Mouse (Mus musculus) embryonic stem cell, embryonic (primary cell): ENCODE measurements around the gene Ahcyl2.
"Not testable (repeated sequence)": the region's sequence is repeated elsewhere in the genome, so short reads cannot be mapped to it uniquely, and the experiment has no call there.

Experiments used
- CTCF ChIA-PET, 4 experiments: fragments of 300-600 bp in 2 of 4; fragments of 350-600 bp in 2 of 4; sonication (Branson Sonifier 250); formaldehyde crosslinking; loops; one replicate each; lab custom pipeline; 2022; ENCODE audit warnings: inconsistent platforms in 2 of 4; lab: Charles Lee
- POLR2A ChIA-PET, 4 experiments: fragments of 300-600 bp in 2 of 4; fragments of 350-600 bp in 2 of 4; sonication (Branson Sonifier 250); formaldehyde crosslinking; loops; one replicate each; lab custom pipeline; 2022; ENCODE audit warnings: antibody characterized with exemption in 4 of 4, inconsistent platforms in 1 of 4; lab: Charles Lee

The Ahcyl2 gene

DNA sequence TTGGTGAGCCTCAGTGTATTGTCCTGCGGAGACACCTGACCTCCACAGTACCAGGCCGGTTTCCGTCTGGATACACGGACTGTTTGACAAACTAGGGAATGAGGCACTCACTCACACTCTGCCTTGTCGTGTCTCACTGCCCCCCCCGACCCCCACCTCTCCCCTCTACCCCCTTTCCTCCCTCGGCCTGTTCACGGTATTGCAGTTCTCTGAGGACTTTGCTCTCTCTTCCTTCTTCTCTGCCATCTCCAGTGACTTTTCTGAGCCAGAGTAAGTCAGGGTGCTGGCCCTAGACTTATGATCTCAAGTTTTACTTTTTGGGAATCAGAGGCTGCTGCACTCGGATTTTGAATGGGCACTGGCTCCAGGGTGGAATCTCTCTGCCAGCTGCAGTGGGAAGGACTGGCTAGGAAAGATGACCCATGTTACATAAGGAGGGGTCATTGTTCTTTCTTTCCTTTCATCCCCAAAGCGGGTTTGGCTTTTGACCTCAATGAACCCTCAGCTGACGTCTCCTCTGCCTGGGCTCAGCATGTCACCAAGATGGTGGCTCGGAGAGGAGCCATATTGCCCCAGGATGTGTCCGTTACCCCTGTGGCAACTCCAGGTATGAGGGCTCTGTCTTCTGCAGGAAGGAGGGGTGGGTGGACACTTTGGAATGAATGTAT, 8.7 kb upstream of the Ahcyl2 start:
- ChIA-PET CTCF (interaction anchor here (0.5 to 1.8 kb wide), 35 partner anchors 7 to 616 kb away, joined by 3 to 13 read pairs (median 4); partner anchors contain the start of genes Smo (in 2 of the 4) and Ahcyl2 (in 1 of the 4)), POLR2A (interaction anchor here (0.6 to 2.6 kb wide), 26 partner anchors 8 to 538 kb away, joined by 3 to 12 read pairs (median 3); partner anchors contain the start of genes Smo (in 3 of the 4) and Ahcyl2 (in 2 of the 4))

DNA sequence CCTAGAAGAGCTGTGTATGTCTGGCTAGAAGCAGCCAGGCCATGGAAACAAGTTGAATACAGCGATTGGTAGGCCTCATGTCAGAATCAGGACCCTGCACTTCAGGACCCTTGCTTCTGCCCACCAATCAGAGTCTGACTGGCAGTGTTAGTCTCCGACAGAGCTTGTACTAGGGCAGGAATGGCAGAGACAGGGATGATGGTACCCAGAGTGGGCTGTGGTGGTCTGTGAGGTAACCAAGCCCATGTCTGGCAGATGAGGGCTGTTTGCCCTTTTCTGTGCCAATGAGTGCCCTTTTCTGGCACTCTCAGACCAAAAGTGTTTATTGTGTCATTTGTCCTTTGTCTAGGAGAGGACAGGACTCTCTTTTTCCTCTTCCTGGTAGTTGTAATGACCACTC, 7.4 kb upstream of the Ahcyl2 start:
- CTCF ChIA-PET, result interaction anchor here in 2 of 4 experiments (0.6 kb wide), 2 partner anchors 49 to 170 kb away, joined by 3 to 6 read pairs; no protein-coding TSS in a partner anchor
- POLR2A ChIA-PET, result not testable (repeated sequence)

DNA sequence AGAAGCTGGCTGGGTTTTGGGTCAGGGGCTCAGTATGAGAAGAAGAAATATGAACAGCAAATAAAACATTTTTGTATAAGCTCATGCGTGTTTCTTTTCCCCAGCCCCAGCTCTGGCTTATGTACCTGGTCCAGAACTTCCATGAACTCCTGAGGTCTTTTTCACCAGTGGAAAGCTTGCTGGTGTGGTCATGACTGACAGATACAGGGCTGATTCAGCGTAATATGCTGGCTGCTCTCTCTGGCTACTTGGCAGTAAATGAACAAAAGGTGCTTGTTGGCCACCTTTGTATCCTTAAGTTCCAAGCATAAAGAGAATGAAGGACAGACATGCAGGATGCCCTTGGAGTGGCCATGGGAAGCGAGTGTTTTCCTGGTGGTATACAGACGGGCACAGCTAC, 6.5 kb upstream of the Ahcyl2 start:
- CTCF ChIA-PET, result no interaction called here
- POLR2A ChIA-PET, result interaction anchor here in 2 of 4 experiments (0.5 to 2.5 kb wide), 4 partner anchors 25 to 44 kb away, joined by 3 to 10 read pairs (median 3); partner anchors contain the start of gene Smo (in 1 of the 2)

DNA sequence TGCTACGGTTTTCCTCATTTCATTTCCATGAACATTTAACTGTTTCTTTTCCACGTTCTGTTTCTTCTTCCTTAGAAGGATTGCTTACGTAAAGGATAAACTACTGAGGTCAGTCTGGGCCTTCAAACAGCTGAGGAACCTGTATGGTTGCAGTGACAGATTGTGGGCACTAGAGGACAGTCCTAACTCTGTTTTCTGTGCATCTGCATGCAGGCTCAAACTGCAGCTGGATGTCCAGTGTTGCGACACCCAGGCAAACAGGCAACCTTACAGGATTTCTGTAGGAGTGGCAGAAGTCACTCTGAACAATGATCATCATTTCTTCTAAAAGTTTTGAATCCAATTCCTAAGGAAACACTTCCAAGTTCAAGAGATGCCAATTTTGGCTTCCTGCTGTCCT, 5.3 kb upstream of the Ahcyl2 start:
- ChIA-PET POLR2A (interaction anchor here in 3 of 4 experiments (0.6 to 2.5 kb wide), 6 partner anchors 9 to 785 kb away, joined by 3 to 10 read pairs (median 3); partner anchors contain the start of gene Smo (in 2 of the 3)), CTCF (interaction anchor here (0.5 to 1.1 kb wide), 8 partner anchors 91 to 448 kb away, joined by 3 to 5 read pairs (median 3); partner anchors contain the start of gene Strip2 (in 1 of the 4))

DNA sequence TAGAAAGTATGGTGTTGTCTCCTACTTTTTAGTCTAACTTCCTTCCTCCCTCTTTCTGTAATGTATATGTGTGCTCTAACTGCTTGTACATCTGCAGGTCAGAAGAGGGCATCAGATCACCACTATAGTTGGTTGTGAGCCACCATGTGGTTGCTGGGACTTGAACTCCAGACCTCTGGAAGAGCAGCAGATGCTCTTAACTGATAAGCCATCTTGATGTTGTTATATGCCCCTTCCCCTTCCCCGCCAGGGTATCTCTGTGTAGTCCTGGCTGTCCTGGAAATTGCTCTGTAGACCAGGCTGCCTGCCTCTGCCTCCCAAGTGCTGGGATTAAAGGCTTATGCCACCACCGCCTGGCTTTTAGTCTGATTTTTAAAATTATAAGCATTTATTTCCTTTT, 937 bp upstream of the Ahcyl2 start:
- CTCF ChIA-PET, result interaction anchor here (0.6 to 1.7 kb wide), 7 partner anchors 9 to 1216 kb away, joined by 3 to 12 read pairs (median 4); no protein-coding TSS in a partner anchor
- POLR2A ChIA-PET, result interaction anchor here (0.6 to 2.0 kb wide), 16 partner anchors 8 to 516 kb away, joined by 3 to 5 read pairs (median 3); no protein-coding TSS in a partner anchor

DNA sequence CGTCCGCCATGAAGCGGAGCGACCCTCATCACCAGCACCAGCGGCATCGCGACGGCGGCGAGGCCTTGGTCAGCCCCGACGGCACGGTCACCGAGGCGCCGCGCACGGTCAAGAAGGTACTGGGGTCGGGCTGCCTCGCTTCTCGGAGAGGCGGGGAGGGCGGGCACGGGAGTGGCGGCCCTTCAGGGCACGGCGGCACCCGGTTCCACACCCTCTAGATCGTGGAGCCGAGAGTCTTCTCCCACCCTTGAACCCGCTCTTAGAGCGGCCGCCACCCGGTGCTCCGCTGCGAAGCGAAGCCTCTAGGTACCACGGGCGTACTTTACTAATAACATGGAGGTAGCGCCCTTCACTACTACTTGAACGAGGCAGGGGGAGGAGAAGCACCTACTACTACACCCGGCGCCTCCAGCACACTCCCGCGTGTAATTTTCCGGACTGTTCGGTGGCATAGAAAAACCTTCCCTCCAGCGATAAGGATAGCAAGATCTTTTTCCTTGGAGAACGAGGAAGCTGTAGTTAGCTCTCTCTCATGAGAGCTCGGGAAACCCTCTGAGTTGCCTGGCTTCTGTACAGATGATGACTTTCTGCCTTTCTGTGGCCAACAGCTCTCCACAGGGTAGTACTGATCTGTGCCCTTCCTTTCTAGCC, 1.1 kb downstream of the Ahcyl2 start:
- ChIA-PET CTCF (interaction anchor here in 3 of 4 experiments (0.5 to 1.2 kb wide), 4 partner anchors 11 to 387 kb away, joined by 4 to 11 read pairs (median 6); no protein-coding TSS in a partner anchor), POLR2A (interaction anchor here in 3 of 4 experiments (0.6 to 2.3 kb wide), 41 partner anchors 8 to 596 kb away, joined by 3 to 13 read pairs (median 3); partner anchors contain the start of genes Smo (in 2 of the 3), Calu (in 1 of the 3), Impdh1 (in 1 of the 3) and Strip2 (in 1 of the 3))

DNA sequence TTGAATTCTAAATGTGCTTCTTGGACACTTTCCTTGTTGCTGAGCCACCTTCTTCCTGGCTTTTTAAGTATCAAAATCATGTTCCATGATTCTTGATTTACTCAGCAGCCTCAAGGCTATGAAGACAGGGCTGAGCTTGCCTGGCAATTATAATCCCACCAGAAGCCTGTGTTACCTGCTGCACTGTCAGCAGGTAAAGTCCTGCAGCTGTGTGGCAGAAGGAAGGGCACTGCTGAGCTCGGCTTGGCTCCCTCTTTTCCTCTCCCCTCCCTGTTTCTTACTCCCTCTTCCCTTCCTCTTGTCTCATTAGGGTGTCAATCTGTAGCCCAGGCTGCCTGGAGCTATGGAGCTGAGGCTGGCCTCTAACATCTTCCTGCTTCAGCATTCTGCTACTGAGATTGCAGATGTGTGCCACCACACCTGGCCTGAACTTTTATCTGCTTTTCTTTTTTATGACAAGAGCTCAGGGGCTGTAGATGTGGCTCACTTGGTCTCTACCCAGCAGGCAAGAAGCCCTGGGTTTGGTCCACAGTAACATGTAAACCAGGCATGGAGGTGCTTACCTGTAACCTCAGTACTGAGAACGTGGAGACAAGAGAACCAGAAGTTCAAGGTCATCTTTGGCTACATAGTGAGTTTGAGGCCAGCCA, 3.0 kb downstream of the Ahcyl2 start:
- ChIA-PET CTCF (interaction anchor here in 3 of 4 experiments (0.6 to 0.9 kb wide), 3 partner anchors 12 to 1212 kb away, joined by 3 read pairs; no protein-coding TSS in a partner anchor), POLR2A (interaction anchor here in 2 of 4 experiments (0.7 to 1.5 kb wide), 11 partner anchors 8 to 146 kb away, joined by 3 to 5 read pairs (median 3); partner anchors contain the start of gene Strip2 (in 1 of the 2))

DNA sequence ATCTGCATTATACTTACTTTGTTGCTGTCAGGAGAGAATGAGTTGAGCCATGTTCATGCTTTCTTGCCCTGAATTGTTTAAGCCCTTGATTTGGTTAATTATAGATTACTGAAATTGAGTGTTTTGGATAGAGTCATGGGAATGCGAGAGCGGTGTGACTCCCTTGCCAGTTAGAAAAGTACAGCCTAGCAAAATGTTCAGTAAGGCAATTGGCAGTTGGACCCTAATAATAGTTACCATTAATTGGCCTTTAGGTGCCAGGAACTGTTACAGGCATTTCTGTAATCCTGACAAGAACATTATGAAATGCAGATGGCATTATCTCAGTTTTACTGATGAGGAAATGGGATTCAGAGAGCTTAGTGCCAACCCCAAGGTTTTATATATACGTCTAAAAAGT, 4.4 kb downstream of the Ahcyl2 start:
- POLR2A ChIA-PET, result interaction anchor here in 2 of 4 experiments (0.6 to 1.1 kb wide), 3 partner anchors 43 to 528 kb away, joined by 3 to 5 read pairs (median 3); no protein-coding TSS in a partner anchor
- CTCF ChIA-PET, result interaction anchor here in 2 of 4 experiments (0.6 to 0.8 kb wide), 4 partner anchors 18 to 255 kb away, joined by 3 to 7 read pairs (median 4); no protein-coding TSS in a partner anchor

DNA sequence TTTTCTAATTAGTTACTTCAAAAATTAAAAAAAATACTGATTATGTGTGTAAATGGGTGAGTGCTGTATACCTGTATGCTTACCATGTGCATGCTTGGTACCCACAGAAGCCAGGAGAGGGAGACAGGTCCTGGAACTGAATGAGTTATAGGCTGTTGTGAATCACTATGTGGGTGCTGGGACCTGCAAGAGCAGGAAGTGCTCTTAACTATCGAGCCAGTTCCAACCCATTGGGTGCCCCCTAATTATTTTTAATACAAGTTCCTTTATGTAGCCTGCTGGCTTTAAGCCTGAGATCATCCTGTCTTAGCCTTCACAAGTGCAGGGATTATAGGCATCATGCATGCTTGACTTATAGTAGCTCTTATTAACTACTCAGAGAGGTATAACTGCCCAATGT, 6.3 kb downstream of the Ahcyl2 start:
- POLR2A ChIA-PET, result interaction anchor here in 1 of 4 experiments (0.6 kb wide), 1 partner anchor 226 kb away, joined by 3 read pairs; no protein-coding TSS in a partner anchor
- CTCF ChIA-PET, result interaction anchor here in 1 of 4 experiments (0.5 kb wide), 1 partner anchor 102 kb away, joined by 3 read pairs; no protein-coding TSS in a partner anchor

DNA sequence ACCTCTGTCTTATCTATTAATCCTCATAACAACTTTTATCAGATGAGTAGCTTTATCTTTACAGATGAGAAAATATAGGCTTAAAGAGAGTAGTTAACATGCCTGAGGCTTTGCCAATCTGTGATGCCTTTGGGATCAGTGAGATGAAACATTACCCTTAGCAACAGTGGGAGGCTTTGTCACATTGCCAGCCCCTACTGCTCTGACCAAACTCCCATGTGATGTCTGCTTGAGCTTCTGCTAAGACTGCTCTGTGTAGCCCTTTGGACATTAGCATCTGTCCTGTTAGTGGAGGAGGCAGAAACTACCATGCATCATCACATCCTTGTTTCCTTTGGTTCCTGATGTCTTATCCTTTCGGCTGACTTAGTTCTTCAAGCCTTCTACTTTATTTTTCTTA, 7.8 kb downstream of the Ahcyl2 start:
- CTCF ChIA-PET, result no interaction called here
- POLR2A ChIA-PET, result interaction anchor here in 3 of 4 experiments (0.5 to 1.2 kb wide), 5 partner anchors 10 to 245 kb away, joined by 3 read pairs; no protein-coding TSS in a partner anchor

DNA sequence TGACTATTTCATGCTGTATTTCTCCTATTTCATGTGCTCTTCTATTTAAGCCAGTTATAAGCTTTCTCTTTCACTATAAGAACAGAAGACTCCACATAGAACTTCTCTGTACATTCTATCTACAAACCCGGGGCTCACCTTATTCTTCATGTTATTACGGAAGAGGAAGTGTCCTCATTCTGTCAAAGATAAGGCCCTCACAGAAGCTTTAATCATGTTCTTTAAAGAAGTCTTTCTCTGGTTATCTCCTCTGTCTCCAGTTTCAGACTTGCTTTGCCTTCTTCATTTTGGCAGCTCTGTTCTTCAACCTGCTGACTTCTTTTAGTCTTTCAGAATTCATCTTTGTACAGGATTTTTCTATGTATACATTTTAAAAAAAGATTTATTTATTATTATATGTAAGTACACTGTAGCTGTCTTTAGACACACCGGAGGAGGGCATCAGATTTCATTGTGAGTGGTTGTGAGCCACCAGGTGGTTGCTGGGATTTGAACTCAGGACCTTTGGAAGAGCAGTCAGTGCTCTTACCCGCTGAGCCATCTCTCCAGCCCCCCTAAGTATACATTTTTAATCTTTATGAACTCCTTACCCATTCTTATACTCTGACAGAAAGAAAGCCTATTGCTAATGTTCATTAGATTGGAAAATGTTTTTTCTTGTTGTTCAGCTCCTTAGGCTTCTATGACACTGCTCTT, 8.9 kb downstream of the Ahcyl2 start:
- ChIA-PET CTCF (interaction anchor here in 2 of 4 experiments (0.6 to 1.5 kb wide), 2 partner anchors 77 to 266 kb away, joined by 3 to 4 read pairs; no protein-coding TSS in a partner anchor), POLR2A (interaction anchor here in 3 of 4 experiments (0.5 to 3.7 kb wide), 8 partner anchors 8 to 584 kb away, joined by 3 to 13 read pairs (median 3); partner anchors contain the start of gene Ahcyl2 (in 3 of the 3))

DNA sequence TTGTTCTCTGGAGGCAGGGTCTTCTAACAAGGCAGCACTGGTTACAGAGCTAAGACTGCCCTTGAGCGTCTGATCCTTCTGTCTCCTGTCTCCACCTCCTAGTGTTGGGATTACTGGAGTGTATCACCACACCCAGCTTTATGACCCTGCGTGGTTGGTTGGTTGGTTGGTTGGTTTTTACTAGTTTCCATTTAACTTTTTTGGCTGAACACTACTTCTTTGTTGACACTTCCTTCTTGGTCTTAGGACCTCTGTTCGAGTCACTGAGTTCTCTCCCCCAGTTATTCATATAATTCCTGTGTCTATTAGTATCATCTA, 9.4 kb downstream of the Ahcyl2 start:
- ChIA-PET POLR2A (interaction anchor here in 2 of 4 experiments (1.2 to 3.7 kb wide), 4 partner anchors 8 to 58 kb away, joined by 3 to 13 read pairs (median 6); partner anchors contain the start of gene Ahcyl2 (in 2 of the 2)), CTCF (interaction anchor here in 2 of 4 experiments (0.6 to 1.5 kb wide), 3 partner anchors 19 to 266 kb away, joined by 3 to 4 read pairs (median 3); no protein-coding TSS in a partner anchor)

DNA sequence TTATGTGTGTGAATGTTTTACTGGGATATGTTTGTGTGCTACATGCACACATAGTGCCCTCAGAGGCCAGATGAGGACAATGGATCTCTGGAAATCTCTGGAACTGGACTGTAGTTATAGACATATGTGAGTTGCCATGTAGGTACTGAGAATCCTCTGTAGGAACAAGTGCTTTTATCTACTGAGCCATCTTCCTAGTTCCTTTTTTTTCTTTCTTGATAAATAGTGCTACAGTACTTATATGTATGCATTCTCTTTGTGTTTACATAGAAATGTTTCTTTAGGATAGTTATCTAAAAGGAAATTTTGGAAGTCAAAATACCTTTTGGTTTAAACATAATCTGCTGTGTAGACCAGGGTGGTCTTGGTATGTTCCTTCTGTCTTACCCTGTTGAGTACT, 12.3 kb downstream of the Ahcyl2 start:
- CTCF ChIA-PET, result no interaction called here
- POLR2A ChIA-PET, result interaction anchor here in 2 of 4 experiments (0.5 to 3.7 kb wide), 4 partner anchors 11 to 240 kb away, joined by 3 to 13 read pairs (median 4); partner anchors contain the start of gene Ahcyl2 (in 2 of the 2)

DNA sequence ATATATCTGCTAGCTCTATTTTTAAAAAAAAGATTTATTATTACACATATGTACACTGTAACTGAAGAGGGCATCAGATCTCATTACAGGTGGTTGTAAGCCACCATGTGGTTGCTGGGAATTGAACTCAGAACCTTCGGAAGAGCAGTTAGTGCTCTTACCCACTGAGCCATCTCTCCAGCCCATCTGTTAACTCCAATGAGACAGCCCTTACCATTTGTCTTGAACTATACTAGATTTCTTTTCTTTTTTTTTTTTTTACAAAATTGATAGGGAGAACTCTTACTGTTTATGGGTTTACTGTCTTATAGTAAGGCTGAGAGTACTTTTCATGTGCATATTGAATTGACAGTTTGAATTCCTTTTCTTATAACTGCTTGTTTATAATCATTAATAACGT, 12.8 kb downstream of the Ahcyl2 start:
- ChIA-PET POLR2A (interaction anchor here in 1 of 4 experiments (0.5 to 1.0 kb wide), 3 partner anchors 12 to 240 kb away, joined by 3 to 4 read pairs (median 3); partner anchors contain the start of gene Ahcyl2), CTCF (no interaction called here)

DNA sequence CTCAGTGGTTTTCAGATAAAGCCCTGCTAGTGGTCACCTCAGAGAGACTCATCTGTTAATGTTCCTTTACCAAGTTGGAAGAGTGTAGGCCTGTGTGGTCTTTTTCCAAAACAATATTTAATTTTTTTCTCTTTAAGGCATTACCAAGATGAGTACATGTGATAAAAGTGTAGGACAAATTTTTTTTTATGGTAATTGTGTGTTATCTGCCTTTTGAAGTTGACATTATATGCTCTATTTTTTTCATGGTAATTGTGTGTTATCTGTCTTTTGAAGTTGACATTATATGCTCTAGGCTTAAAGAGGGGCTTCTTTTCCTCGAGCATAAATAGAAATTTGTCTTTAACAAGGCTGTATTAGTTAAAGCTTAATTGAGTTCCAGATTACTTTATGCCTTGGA, 14.4 kb downstream of the Ahcyl2 start:
- POLR2A ChIA-PET, result no interaction called here
- CTCF ChIA-PET, result interaction anchor here in 1 of 4 experiments (0.6 kb wide), 1 partner anchor 61 kb away, joined by 3 read pairs; no protein-coding TSS in a partner anchor

DNA sequence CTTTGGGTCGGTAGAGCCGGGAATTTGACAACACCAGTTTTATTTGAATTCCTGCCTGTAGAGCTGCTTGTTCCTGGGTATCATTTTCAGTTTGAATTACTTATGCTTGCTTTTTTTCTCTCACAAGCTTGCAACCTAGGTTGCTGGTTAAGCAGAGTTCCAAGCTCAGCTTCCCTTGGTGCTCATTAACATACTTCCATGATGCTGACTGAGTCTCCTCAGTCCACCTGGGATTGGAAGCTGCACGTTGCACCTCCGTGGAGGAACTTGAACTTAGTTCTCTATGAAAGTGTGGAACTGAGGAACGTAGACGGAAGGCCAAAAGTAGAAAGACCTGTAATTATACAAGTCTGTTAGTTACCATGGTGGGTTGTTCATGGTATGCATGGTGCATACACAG, 16.1 kb downstream of the Ahcyl2 start:
- POLR2A ChIA-PET, result interaction anchor here in 2 of 4 experiments (0.7 to 2.4 kb wide), 4 partner anchors 13 to 33 kb away, joined by 3 to 6 read pairs (median 6); partner anchors contain the start of gene Ahcyl2 (in 2 of the 2)
- CTCF ChIA-PET, result interaction anchor here in 2 of 4 experiments (0.5 to 0.6 kb wide), 2 partner anchors 265 to 551 kb away, joined by 3 read pairs; no protein-coding TSS in a partner anchor
